Mouse (Mus musculus): ENCODE data around the gene Elavl1. TPM values are rescaled to one million over a fixed set of nuclear protein-coding genes. Genes with fewer than 3 reads are reported as not detected.

Elavl1 gene
- polyA plus RNA-seq (2012; fragmentation: generic; extraction: Trizol): 10 to 100 TPM; 18.1 to 38.4 TPM

GRCm38 (mm10) chr8:4324983-4325750 lies at the start of gene Elavl1, which contains the start of gene Ccl25:
Elavl1 (minus strand) TSS chr8:4325413.
Ccl25 (plus strand) TSS chr8:4325210.

GRCm38 (mm10) chr8:4275275-4276110 lies 49.7 kb downstream of the Elavl1 start, which contains the start of gene Timm44:
Timm44 (minus strand) TSS chr8:4275913.

GRCm38 (mm10) chr8:4259125-4259804 lies 65.9 kb downstream of the Elavl1 start, which contains the start of gene Ctxn1:
Ctxn1 (minus strand) TSS chr8:4259274.

GRCm38 (mm10) chr8:4252934-4253841 lies 72.0 kb downstream of the Elavl1 start, which contains the start of gene Snapc2:
Snapc2 (plus strand) TSS chr8:4253080.

GRCm38 (mm10) chr8:4247951-4248540 lies 77.2 kb downstream of the Elavl1 start, which contains the start of gene Tgfbr3l:
Tgfbr3l (plus strand) TSS chr8:4248214.

GRCm38 (mm10) chr8:4238434-4239192 lies 86.6 kb downstream of the Elavl1 start, which contains the start of the genes Map2k7 and Gm49320:
Map2k7 (plus strand) TSS chr8:4238740.
Gm49320 (plus strand) TSS chr8:4238865.

Other genes with a start within 250 kb of the Elavl1 start
- gene Cd209f, start 219.6 kb downstream of the Elavl1 start, polyA plus RNA-seq (2012; fragmentation: generic; extraction: Trizol): not detected
- gene Cd209g, start 191.3 kb downstream of the Elavl1 start, polyA plus RNA-seq (2012; fragmentation: generic; extraction: Trizol): not detected
- 10 to 100 TPM in 1 of 2 experiments, 1 to 10 TPM in 1; 7.0 to 27.1 TPM for gene Evi5l, start 158.8 kb downstream of the Elavl1 start, polyA plus RNA-seq (2012; fragmentation: generic; extraction: Trizol)
- gene Prr36, start 108.0 kb downstream of the Elavl1 start, polyA plus RNA-seq (2012; fragmentation: generic; extraction: Trizol): under 1 TPM; 0.02 to 0.20 TPM
- gene Lrrc8e, start 98.6 kb downstream of the Elavl1 start, polyA plus RNA-seq (2012; fragmentation: generic; extraction: Trizol): 1 to 10 TPM; 1.4 to 2.5 TPM
- 10 to 100 TPM; 12.4 to 29.1 TPM for gene Map2k7, start 86.7 kb downstream of the Elavl1 start, polyA plus RNA-seq (2012; fragmentation: generic; extraction: Trizol)
- under 1 TPM; 0.02 to 0.73 TPM for gene Gm49320, start 86.5 kb downstream of the Elavl1 start, polyA plus RNA-seq (2012; fragmentation: generic; extraction: Trizol)
- gene Tgfbr3l, start 77.2 kb downstream of the Elavl1 start, polyA plus RNA-seq (2012; fragmentation: generic; extraction: Trizol): 1 to 10 TPM in 1 of 2 experiments, under 1 TPM in 1; 0.40 to 6.6 TPM
- gene Snapc2, start 72.3 kb downstream of the Elavl1 start, polyA plus RNA-seq (2012; fragmentation: generic; extraction: Trizol): 10 to 100 TPM; 52.6 to 62.2 TPM
- 10 to 100 TPM; 46.2 to 69.6 TPM for gene Ctxn1, start 66.1 kb downstream of the Elavl1 start, polyA plus RNA-seq (2012; fragmentation: generic; extraction: Trizol)
- 10 to 100 TPM in 1 of 2 experiments, 1 to 10 TPM in 1; 9.3 to 42.5 TPM for gene Timm44, start 49.5 kb downstream of the Elavl1 start, polyA plus RNA-seq (2012; fragmentation: generic; extraction: Trizol)
- 10 to 100 TPM in 1 of 2 experiments, 1 to 10 TPM in 1; 2.7 to 12.2 TPM for gene Ccl25, start 203 bp downstream of the Elavl1 start, polyA plus RNA-seq (2012; fragmentation: generic; extraction: Trizol)
- gene Cers4, start 167.6 kb upstream of the Elavl1 start, polyA plus RNA-seq (2012; fragmentation: generic; extraction: Trizol): 1 to 10 TPM in 1 of 2 experiments, under 1 TPM in 1; 0.37 to 2.0 TPM